Mouse (Mus musculus) cerebellum, adult (tissue): ENCODE results near the gene Lcn12.

Experiments used
- ATAC-seq: cut with Nextera tagmentation; 2 replicates; pipeline ENCODE4 v1.9.2; 2017; ENCODE audit warnings: mild to moderate bottlenecking, moderate library complexity, mixed read lengths; ENCODE audit not compliant: insufficient number of reproducible peaks, low FRiP score, low TSS enrichment

The Lcn12 gene

DNA sequence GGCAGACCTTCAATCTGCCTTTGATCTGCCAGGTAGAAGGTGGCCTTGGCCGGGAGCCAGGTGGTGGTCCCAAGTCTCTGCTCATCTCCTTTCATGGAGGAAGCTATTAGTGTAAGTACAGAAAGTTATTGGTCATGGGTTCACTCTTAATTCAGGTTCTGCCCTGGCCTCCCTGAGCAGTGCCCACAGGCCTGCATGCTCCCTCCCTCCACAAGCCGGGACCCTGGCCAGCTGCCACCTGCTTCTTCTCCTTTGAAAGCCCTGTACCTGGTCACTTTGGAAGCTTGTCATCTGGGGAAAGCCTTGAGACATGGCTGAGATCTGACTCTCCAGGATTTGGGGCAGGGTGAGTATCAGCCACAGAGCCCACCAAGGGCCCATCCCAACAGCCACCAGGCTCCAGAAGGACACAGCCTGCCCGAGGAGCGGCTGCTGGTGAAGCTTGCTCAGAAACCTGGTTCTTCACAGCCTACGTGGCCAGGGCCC lies at the start of gene Lcn12:
Gene Lcn12 (minus strand): TSS at position 436 of the 486 bp plus-strand sequence.
- ATAC-seq = no peak

DNA sequence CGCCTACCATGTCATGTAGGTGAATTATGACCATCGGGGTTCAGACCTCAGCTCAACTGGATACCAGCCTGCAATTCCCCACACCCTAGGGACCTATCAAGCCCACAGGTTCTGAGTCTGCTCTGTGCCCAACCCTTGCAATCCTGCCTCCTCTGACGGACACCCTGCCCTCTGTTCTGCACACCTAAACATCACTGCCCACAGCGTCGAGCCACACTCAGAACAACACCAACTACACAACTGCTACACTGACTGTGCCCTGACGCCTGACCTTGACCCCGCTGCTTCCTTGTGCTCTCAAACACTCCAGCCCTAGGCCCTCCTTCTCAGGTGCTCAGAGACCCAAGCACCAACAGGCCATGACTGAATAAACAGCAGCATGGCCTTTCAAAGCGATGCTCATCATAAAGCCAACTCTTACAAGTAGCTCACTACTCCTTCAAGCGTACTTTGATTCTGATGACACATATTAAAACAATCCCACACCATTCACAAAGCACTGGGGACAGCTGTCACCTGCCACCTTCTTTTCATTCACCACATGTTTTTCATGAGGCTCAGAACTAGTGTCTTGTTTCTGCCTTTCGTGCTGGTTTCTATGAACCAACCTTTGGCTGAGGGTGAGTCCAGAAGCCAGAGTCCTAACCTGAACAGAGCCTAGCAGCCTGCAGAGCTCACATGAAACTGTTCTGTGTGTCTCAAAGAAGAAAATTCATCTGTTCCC lies 48.1 kb upstream of the Lcn12 start:
- ATAC-seq = no peak

DNA sequence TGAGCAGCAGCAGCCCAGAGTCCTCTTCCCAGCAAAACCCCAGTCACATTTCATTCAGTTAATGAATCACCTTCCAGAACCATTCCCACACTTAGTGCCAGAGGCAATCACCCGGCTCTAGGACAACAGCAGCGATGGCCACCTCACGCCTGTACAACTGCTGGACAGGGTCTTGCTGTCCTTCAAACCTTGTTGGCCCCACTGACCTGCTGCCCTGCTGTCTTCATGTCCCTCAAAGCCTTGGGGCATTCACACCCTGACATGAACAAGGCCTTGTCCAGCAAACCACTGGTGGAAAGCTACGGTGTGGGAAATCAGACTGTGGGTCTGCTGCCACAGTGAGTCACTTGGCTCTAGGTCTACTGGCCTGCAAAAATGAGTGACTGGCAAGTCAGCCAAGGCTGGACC lies 46.8 kb upstream of the Lcn12 start:
- no peak for ATAC-seq

DNA sequence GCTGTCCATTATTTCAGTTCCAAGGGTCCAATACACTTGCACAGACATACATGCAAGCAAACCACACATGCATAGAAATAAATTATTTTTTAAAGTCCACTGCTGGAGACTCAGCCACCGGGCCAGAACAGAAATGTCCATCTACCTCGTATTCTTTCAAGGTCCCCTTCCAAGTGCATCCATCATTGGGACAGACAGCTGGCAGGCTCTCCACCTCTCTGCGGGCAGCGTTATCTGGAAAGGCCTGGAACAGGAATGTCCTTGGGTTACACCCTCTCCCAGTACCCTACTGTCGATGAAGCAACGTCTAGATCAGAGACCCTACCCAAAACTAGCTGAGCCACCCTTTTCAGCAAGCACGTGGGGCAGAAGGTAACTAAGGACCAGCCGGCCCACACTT lies 42.8 kb upstream of the Lcn12 start:
- no peak for ATAC-seq

DNA sequence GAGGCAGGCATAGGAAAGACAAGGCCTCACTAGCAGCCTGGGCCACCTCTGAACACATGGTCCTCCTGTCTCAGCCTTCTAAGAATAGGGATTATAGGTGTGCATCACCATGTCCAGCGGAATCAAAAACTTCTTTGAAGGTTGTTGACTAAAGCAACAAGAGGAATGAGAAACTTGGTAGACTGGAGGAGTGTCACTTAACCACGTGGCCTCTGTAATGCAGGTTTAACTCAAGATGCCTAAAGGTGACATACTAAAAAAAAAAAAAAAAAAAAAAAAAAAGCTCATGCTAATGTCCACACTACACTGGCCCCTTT lies 41.1 kb upstream of the Lcn12 start:
- ATAC-seq = no peak

DNA sequence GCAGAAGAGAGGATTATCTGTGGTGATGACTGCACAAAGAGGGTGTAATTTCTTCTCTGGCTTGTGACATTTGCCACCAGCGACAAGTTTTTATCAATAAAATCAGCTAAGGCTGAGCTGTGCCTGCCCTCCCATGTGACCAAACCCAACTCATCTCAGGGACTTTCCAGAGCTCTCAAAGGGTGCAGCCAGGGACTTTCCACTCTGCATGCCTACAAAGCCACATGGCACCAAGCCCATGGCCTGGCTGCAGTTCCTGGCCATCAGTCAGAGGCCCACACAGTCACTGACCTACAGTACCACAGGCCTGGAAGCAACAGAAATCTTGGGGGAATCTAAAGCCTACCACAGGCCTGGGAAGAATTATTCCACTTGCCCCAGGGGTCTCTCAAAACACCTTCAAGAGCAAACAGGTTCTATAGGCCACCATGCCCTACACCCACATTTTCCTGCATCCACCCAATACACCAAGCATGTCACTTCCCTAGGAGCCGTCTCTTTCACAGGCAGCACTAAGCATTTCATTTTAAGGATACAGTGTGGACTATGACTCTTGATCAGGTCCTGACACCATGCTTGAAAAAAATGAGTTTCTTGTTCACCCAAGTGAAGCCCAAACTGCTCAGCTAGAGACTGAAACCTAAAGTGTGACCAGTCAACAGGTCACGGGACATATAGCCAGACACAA lies 40.6 kb upstream of the Lcn12 start:
- peak; percentile 70; the same call in 1 of the 2 replicates for ATAC-seq

DNA sequence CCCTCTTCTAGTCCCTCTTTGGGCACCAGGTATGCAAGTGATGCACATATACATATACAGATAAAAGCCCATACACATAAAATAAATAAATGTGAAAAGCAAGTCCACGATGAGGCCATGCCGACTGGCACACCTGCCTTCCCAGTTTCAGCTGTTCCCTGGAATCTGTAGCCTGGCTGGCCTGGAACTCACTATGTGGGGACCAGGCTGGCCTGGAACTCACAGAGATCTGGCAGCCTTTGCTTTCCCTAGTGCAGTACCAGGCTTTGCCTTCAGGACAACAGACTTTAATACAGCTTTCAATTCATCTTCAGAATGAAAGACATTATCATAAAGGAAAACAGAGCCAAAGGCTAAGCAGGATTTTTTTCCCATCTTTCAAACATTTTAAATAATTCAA lies 40.0 kb upstream of the Lcn12 start:
- ATAC-seq = no peak

DNA sequence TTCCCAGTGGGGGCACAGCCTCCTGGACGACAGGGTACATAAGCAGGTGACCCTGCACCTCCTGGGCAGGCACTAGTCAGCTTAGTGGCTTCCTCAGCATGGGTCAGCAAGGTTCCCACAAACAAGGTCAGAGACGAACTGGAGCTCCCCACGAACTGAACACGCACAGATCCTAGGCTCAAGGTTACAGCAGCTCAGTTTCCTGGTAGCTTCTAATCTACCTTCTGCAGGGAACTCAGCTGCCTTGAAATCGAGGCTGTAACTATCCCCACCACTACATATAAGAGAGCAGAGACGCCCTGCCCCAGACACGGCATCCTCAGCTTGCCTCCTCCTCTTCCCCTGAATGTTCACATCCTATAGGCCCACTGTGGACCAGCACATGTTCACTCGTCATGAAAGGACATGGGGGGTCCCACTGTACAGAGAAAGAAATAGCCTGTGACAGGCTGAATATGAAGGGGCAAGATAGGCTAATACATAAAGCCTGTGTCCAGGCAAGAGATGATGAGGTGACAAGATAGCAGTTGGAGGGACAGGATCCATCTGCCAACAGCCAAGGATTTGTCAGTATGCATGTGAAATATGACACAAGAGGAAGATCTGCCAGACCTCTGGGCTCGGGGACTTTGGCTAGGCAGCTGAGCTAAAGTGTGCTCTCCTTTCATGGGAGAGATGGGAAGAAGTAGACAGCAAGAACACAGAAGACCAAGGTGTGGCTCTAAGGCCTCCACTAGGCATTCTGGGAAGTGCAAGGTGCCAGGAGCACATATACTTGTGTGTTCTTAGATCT lies 33.0 kb upstream of the Lcn12 start:
- ATAC-seq = no peak

DNA sequence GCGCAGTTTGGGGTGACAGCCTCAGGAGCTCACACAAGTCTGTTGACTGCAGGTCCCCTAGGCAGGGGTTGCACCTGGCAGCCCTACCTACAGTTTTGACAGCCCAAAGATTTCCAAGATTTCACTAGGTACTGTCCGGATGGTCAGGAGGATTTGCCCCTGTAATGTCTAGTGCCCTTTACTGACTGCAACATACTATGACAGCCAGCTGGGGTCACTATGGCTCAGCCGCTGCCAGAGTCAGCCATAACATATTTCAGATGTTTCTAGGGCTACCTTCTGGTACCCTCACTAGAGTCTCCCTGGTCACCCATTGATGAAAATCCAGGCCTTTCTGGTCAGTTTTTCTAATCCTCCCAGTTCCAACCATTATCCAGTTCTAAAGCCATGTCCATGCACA lies 16.2 kb upstream of the Lcn12 start:
- no peak for ATAC-seq

DNA sequence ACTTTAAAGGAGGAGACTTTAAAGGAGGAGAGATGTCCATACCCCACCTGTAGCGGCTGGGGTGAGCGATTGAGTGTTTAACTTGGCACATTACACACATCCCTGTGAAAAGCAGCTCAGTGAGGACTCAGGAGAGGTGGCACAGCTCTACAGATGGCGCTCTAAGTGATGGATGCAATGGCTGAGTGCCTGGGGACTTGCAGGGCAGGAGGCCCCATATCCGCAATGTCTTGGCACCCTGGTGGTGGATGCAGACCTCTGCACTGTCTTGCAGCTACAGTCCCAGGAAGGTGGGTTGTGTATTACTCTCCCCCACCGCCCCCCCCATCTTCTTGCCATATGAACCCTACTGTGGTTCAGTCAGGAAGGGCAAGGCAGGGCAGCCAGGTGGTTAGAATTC lies 13.3 kb upstream of the Lcn12 start:
- no peak for ATAC-seq

DNA sequence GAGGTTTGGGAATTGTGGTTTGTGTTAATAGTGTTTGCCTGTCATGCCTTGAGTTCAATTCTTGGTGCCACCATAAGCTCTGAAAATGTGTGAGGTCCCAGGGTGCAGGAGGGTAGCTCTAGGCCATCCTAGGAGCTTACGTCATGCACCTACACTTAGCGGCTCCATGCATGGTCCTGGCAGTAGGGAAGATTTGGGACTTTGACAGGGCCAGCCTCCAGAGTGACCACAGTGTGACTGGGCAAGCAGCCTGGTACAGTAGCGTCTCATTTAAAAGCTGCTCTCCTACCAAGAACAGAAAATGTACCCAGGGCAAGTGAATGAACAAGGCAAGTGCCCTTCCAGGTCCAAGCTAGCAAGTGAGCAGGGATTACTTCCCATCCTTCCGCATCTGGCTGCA lies 12.1 kb upstream of the Lcn12 start:
- no peak for ATAC-seq

DNA sequence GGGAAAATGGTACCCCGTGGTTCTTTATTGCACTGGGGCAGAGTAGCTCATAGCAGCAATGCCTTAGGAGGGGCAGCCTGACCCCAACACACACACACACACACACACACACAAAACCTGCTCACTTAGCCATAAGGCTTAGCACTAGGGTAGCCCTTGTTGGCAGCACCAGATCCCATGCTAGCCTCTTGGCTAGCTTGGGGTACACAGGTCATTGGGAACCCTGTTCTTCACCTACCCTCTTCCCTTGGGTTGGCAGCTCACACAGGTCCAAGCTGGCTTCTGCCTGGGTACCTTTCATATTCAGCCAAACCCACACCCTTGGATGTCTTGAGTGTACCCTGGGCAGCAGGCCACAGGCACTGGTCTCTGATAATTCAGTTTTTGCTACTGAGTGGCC lies 11.3 kb upstream of the Lcn12 start:
- ATAC-seq = no peak

DNA sequence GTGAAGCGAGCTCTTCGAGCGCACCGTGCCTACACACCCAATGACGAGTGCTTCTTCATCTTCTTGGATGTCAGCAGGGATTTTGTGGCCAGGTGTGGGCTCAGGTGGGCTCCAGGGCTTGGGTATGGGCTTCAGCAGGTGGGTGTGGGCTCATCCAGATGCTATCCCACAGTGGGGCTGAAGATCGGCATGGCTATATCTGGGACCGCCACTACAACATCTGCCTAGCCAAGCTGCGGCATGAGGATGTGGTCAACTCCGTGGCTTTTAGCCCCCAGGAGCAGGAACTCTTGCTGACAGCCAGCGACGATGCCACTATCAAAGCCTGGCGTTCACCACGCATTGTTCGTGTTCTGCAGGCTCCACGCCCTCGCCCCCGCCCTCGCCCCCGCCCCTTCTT lies 10.8 kb upstream of the Lcn12 start:
- no peak for ATAC-seq

DNA sequence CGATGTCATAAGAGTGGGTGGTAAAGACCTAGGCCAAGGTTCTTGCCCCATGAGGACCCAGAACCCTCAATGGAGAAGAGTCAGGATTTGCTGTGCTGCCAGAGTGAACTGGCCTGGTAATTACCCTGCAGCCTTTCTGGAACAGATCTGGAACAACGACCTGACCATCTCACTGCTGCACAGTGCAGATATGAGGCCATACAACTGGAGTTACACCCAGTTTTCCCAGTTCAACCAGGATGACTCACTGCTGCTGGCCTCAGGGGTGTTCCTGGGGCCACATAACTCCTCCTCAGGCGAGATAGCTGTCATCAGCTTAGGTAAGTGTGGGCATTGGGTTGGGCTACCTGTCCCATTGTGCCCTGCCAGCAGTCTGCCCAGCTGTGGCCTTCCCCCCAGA lies 9.0 kb upstream of the Lcn12 start:
- ATAC-seq = no peak

DNA sequence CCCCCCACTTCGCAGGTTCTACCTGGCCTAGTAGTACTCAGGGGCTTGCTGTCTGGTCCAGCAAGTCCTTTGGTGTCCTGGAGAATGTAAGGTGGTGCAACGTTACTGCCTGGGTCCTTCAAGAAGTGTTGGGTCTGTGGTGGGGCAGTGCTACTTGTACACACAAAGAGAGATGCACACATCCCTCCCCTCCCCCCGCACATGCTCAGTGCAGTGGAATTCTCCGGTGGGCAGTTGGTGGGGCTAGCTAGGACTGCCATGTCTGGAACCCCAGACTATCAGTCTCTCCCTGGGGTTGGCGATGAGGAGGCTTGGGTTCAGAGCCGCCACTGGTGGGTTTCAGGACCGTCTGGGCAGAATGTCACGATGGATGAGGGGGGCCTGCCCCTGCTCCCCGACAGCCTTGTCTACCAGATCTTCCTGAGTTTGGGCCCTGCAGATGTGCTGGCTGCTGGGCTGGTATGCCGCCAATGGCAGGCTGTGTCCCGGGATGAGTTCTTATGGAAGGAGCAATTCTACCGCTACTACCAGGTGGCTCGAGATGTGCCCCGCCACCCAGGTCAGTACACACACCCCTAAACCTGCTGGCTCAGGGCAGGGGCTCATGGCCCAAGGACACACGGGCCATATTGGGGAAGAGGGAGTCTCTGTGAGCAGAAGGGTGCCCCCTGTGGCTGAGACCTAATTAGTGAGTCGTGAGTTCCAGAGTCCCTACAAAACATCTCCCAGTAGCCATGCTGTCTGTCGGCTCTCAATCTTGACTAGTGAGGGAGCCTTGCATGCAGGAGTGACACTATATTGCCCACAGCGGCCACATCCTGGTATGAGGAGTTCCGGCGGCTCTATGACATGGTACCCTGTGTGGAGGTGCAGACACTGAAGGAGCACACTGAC lies 8.1 kb upstream of the Lcn12 start, which contains the start of gene C8g:
Gene C8g (minus strand): TSS at position 127 of the 894 bp plus-strand sequence.
- ATAC-seq = no peak

DNA sequence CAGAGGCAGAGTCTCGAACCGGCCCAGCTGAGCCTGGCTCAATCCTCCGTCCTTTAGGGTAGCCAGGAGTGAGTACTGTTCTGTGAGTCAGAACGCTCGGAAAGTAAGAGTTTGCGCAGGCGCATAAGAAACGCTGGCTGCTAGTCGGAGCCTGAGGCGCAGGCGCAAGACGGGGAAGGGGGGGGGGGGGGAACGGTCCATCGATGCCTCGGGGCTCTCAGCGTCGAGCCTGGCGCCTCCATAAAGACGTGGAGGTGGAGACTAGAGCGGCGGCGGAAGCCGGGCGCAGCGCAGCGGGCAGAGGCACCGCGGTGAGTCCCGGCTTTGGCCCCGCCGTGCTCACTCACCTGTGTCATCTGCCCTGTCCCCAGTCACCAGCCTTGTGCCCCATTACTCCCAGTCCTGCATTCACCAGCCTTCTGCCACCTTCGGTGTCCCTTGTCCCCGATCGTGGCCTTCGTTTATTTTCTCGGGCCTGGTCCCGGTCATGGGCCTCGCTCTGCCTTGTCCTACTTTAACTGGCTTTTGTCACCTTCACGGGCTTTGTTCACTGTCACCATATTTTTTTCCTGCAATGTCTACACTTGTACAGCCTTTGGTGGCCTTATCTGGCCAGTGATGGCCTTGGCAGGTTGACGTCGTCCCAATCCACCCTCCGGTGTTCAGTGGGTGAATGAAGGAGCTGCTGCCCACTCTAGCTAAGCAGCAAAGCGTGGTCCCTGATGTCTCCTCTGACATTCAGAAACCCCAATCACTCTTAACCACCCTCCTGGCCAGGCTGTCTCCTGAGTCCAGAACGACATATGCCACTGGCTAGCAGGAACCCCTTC lies 7.1 kb upstream of the Lcn12 start, which contains the start of gene Fbxw5:
Gene Fbxw5 (plus strand): TSS at position 175 of the 830 bp plus-strand sequence.
- ATAC-seq = peak; percentile 69; the same call in 1 of the 2 replicates

DNA sequence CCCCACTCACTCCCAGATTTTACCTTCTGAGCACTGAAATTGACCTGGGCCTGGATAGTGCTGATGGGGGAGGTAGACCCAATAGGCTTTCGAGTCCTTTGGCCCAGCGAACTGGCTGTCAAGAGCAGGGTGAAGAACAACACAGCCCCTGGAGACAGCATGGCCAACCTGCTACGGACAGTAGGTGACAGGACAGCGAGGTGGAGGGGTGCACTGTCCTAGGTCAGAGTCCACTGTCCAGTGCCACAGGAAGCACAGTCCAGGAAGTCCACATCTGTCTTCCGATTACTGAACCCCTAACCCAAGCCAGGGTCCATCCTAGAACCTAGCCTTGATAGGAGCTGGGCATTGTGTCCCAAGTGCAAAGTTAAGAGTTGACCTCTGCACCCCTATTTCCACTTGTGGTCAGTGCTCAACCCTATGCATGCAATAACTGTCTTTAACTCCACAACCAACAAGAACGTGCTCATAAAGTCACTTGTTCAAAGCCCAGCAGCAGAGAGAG lies 6.4 kb upstream of the Lcn12 start:
- no peak for ATAC-seq

DNA sequence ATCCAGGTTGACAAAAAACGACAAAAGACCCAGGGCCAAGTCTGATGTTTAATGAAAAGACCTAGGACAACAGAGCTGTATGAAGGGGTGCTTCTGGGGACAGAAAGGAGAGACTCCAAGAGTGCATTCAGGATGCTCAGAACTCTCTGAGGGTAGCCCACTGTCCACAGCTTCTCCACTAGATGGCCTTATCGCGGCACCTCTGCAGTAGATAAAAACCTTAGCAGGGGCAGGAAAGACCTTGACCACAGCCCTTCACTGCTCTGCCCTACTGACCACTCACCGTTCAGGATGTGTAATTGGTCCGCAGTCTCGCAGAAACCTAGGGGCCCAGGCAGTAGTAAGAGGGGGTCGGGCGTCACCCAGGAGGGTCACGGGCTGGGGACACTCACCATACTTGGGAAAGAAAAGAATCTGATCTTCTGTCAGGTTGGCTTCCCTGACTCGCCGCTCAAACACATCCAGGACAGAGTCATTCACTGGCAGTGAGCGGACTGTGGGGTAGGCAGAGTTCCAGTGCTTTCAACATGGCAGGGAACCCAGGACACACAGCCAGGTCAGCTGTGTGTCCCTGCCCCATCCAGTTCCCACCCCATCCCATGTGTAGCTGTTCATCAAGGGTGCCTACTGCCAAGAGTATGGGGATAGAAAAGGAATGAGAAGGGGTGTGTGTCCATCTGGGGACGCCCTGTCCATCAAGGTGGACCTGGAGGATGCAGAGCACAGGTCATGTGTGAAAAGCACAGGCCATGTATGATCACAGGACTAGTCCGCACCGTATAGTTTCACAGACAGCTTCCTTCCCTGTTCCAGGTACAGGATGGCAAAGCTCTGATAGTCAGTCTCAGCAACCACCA lies 5.1 kb upstream of the Lcn12 start:
- ATAC-seq = no peak
